In the genomic region with DNA sequence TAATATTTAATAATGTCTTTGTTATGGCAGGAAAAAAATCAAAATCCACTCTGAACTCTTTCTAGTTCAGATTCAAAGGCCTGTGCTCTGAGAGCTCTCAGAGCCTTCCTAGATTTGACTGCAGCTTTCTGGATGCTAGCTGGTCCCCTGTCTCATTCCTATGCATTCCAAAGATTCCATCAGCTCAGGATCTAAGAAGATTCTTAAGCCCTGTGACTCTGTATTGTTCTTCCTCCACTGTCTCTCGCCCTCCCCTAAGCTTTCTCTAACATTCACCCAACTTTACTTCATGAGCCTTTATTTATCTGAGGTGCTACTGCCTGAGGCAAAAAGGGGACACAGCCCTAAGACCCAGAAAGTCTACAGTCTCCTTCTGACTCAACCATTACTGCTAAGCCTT, we compare ENCODE assay signal across 24 mouse cellular contexts. TPM values are rescaled to one million over a fixed set of nuclear protein-coding genes. Genes with fewer than 3 reads are reported as not detected.
DNase-seq lines count a peak whose midpoint lies in the region; ATAC-seq and TF ChIP-seq lines count a peak whose summit lies in the region.
"Had no signal": no experiment of that assay in that cellular context is flagged by ENCODE, and none has a peak within 500 bp of the region (broad histone marks: within the 10 kb centered on the region; RNA-seq: fewer than 3 reads in every experiment).

No protein-coding gene starts in this region.

- H3K4me2 ChIP-seq in embryonic facial prominence, embryonic 15.5 days (replicated peaks) = no peak overlapping the region
- no peak overlapping the region for H3K4me2 ChIP-seq in midbrain, embryonic 14.5 days (ENCODE audit: low read length)
- H3K4me2 ChIP-seq: embryonic facial prominence, embryonic 13.5 days; forebrain, embryonic 13.5 days; forebrain, embryonic 15.5 days had no signal

- no peaks in the 10 kb centered on the region for H3K36me3 ChIP-seq in embryonic facial prominence, embryonic 15.5 days
- H3K36me3 ChIP-seq in embryonic facial prominence, embryonic 10.5 days (replicated peaks) = no peaks in the 10 kb centered on the region
- H3K36me3 ChIP-seq in heart, adult 2 months (ENCODE audit: control insufficient read depth, insufficient read depth, low read length) = no peaks in the 10 kb centered on the region
- H3K36me3 ChIP-seq in midbrain, embryonic 10.5 days = no peaks in the 10 kb centered on the region
- H3K36me3 ChIP-seq in midbrain, embryonic 14.5 days (ENCODE audit: control insufficient read depth, insufficient read depth, low read length) = no peaks in the 10 kb centered on the region
- H3K36me3 ChIP-seq: embryonic facial prominence, embryonic 13.5 days; forebrain, embryonic 15.5 days; G1E had no signal

- DNase-seq in embryonic facial prominence, embryonic 10.5 days (ENCODE audit: low spot score) = no peak
- DNase-seq in heart, adult 2 months = no peak
- no peak for DNase-seq in heart, adult 9 months (ENCODE audit: low spot score in 2 of 2)
- DNase-seq in midbrain, embryonic 10.5 days (ENCODE audit: low spot score) = no peak
- no peak for DNase-seq in midbrain, embryonic 14.5 days
- no peak for DNase-seq in spleen, postnatal 36 days (ENCODE audit: low spot score in 2 of 2)
- DNase-seq: adrenal gland, adult 8-10 months; adrenal gland, postnatal 14 days; adrenal gland, postnatal 36 days; B cell, adult 2 months; cerebellum, adult 11-12 months; cerebellum, adult 2 months; cerebellum, adult 9-10 months had no signal

- 39% methylated on average over 1 of the region's 1 CpGs for WGBS in embryonic facial prominence, embryonic 15.5 days
- WGBS in embryonic facial prominence, embryonic 10.5 days = 11% methylated on average over 1 of the region's 1 CpGs
- WGBS in heart, adult 2 months = 82% methylated on average over 1 of the region's 1 CpGs
- 9% methylated on average over 1 of the region's 1 CpGs for WGBS in midbrain, embryonic 10.5 days
- WGBS in midbrain, embryonic 14.5 days = 0% methylated on average over 1 of the region's 1 CpGs

- no peaks in the 10 kb centered on the region for H3K79me2 ChIP-seq in heart, adult 2 months (replicated peaks; ENCODE audit: control insufficient read depth, insufficient read depth, low read length)

- 0 out of 2 replicates have a peak overlapping the region, but pooled peaks have one; percentile 2 for H3K27ac ChIP-seq in embryonic facial prominence, embryonic 15.5 days (replicated peaks)
- H3K27ac ChIP-seq in embryonic facial prominence, embryonic 10.5 days (replicated peaks) = no peak overlapping the region
- H3K27ac ChIP-seq in heart, adult 2 months = peak overlapping the region; percentile 26
- H3K27ac ChIP-seq in midbrain, embryonic 10.5 days (replicated peaks) = peak overlapping the region; percentile 63; the same call in 1 of the 2 replicates
- H3K27ac ChIP-seq in midbrain, embryonic 14.5 days (replicated peaks; ENCODE audit: low read depth, low read length) = no peak overlapping the region
- H3K27ac ChIP-seq in embryonic fibroblast, embryonic 13.5 days (ENCODE audit: insufficient read depth, low read length) = peak overlapping the region; percentile 90
- H3K27ac ChIP-seq: embryonic facial prominence, embryonic 13.5 days; forebrain, embryonic 13.5 days; forebrain, embryonic 15.5 days had no signal

- no peaks in the 10 kb centered on the region for H3K4me1 ChIP-seq in embryonic facial prominence, embryonic 15.5 days
- H3K4me1 ChIP-seq in embryonic facial prominence, embryonic 10.5 days = no peaks in the 10 kb centered on the region
- peaks cover 4% of the 10 kb centered on the region for H3K4me1 ChIP-seq in heart, adult 2 months (ENCODE audit: control insufficient read depth, insufficient read depth, low read length)
- H3K4me1 ChIP-seq in midbrain, embryonic 10.5 days = peaks cover 15% of the 10 kb centered on the region
- H3K4me1 ChIP-seq in midbrain, embryonic 14.5 days (ENCODE audit: control insufficient read depth, insufficient read depth, low read length) = no peaks in the 10 kb centered on the region
- H3K4me1 ChIP-seq in embryonic fibroblast, embryonic 13.5 days (ENCODE audit: control insufficient read depth, insufficient read depth, low read length) = peaks cover 7% of the 10 kb centered on the region
- H3K4me1 ChIP-seq: embryonic facial prominence, embryonic 13.5 days; forebrain, embryonic 13.5 days had no signal

- TF ChIP-seq CTCF in heart, adult 2 months (IDR thresholded peaks at IDR 0.05) = no peak
- TF ChIP-seq CTCF in embryonic fibroblast, embryonic 13.5 days (IDR thresholded peaks at IDR 0.05; ENCODE audit: borderline replicate concordance, insufficient read depth, low read length) = no peak

- no peaks in the 10 kb centered on the region for H3K27me3 ChIP-seq in embryonic facial prominence, embryonic 15.5 days
- no peaks in the 10 kb centered on the region for H3K27me3 ChIP-seq in embryonic facial prominence, embryonic 10.5 days (replicated peaks; ENCODE audit: low read depth, poor library complexity, severe bottlenecking)
- H3K27me3 ChIP-seq in heart, adult 2 months (ENCODE audit: control insufficient read depth, insufficient read depth, low read length) = no peaks in the 10 kb centered on the region
- H3K27me3 ChIP-seq in midbrain, embryonic 10.5 days (ENCODE audit: low read depth, poor library complexity, severe bottlenecking) = no peaks in the 10 kb centered on the region
- H3K27me3 ChIP-seq in midbrain, embryonic 14.5 days (ENCODE audit: control insufficient read depth, insufficient read depth, low read length) = no peaks in the 10 kb centered on the region
- H3K27me3 ChIP-seq: CH12.LX; embryonic facial prominence, embryonic 13.5 days; forebrain, embryonic 13.5 days; forebrain, embryonic 15.5 days had no signal

- no peak for ATAC-seq in embryonic facial prominence, embryonic 15.5 days (ENCODE audit: insufficient number of reproducible peaks, low FRiP score, low TSS enrichment, low read depth)
- no peak for ATAC-seq in midbrain, embryonic 14.5 days (ENCODE audit: low FRiP score, low TSS enrichment)
- ATAC-seq: activated CD4-positive, CD25-positive, alpha-beta regulatory T cell, adult 4 months; CD4-positive, CD25-positive, alpha-beta regulatory T cell, adult 4 months; forebrain, embryonic 13.5 days had no signal

- no peak for TF ChIP-seq EP300 in heart, adult 2 months (IDR thresholded peaks at IDR 0.05; ENCODE audit: insufficient read depth, low read depth, low read length)

- H3K9me3 ChIP-seq in embryonic facial prominence, embryonic 15.5 days (replicated peaks) = no peaks in the 10 kb centered on the region
- no peaks in the 10 kb centered on the region for H3K9me3 ChIP-seq in embryonic facial prominence, embryonic 10.5 days
- no peaks in the 10 kb centered on the region for H3K9me3 ChIP-seq in midbrain, embryonic 10.5 days (replicated peaks)
- no peaks in the 10 kb centered on the region for H3K9me3 ChIP-seq in midbrain, embryonic 14.5 days (ENCODE audit: control insufficient read depth, low read length)
- H3K9me3 ChIP-seq: embryonic facial prominence, embryonic 13.5 days; forebrain, embryonic 13.5 days; forebrain, embryonic 15.5 days had no signal

- H3K9ac ChIP-seq in embryonic facial prominence, embryonic 15.5 days = no peak overlapping the region
- no peak overlapping the region for H3K9ac ChIP-seq in heart, adult 2 months (ENCODE audit: low read depth, low read length)
- no peak overlapping the region for H3K9ac ChIP-seq in midbrain, embryonic 14.5 days (replicated peaks; ENCODE audit: low read length)
- H3K9ac ChIP-seq: embryonic facial prominence, embryonic 13.5 days; forebrain, embryonic 13.5 days; forebrain, embryonic 15.5 days; forebrain, postnatal 0 days had no signal

- TF ChIP-seq POLR2A in heart, adult 2 months (IDR thresholded peaks at IDR 0.05; ENCODE audit: insufficient read depth, low read depth, low read length) = no peak
- no peak for TF ChIP-seq POLR2A in embryonic fibroblast, embryonic 13.5 days (IDR thresholded peaks at IDR 0.05; ENCODE audit: low read depth, low read length)

- intact Hi-C loops in heart, adult 2 months (cut with DNase I) = no loop called here

- H3K4me3 ChIP-seq in embryonic facial prominence, embryonic 15.5 days (replicated peaks) = no peak overlapping the region
- no peak overlapping the region for H3K4me3 ChIP-seq in embryonic facial prominence, embryonic 10.5 days
- H3K4me3 ChIP-seq in heart, adult 2 months = no peak overlapping the region
- no peak overlapping the region for H3K4me3 ChIP-seq in midbrain, embryonic 10.5 days
- no peak overlapping the region for H3K4me3 ChIP-seq in midbrain, embryonic 14.5 days (replicated peaks; ENCODE audit: low read depth, low read length)
- H3K4me3 ChIP-seq in embryonic fibroblast, embryonic 13.5 days (ENCODE audit: insufficient read depth, low read length) = no peak overlapping the region
- H3K4me3 ChIP-seq: embryonic facial prominence, embryonic 13.5 days; erythroblast, embryonic 14.5 days; forebrain, embryonic 13.5 days; forebrain, embryonic 15.5 days had no signal

RNA-seq across cellular contexts. Expression of gene Trib2, which starts 51.5 kb away (rescaled TPM):
- polyA plus RNA-seq in embryonic facial prominence, embryonic 15.5 days (2015; fragmentation: Nextera tagmentation; extraction: Ambion mirVana) = 50.4 and 50.6 TPM in 2 replicates
- 33.8 and 43.4 TPM in 2 replicates for polyA plus RNA-seq in embryonic facial prominence, embryonic 10.5 days (2016; fragmentation: Nextera tagmentation; extraction: Ambion mirVana)
- 10 to 100 TPM; 20.4 to 32.7 TPM for total RNA-seq in heart, adult 2 months (2021)
- 15.4 and 22.7 TPM in 2 replicates for polyA plus RNA-seq in heart, adult 2 months (2012; rRNA removed)
- polyA plus RNA-seq in midbrain, embryonic 10.5 days (2016; fragmentation: Nextera tagmentation; extraction: Ambion mirVana) = 46.5 and 59.2 TPM in 2 replicates
- polyA plus RNA-seq in midbrain, embryonic 14.5 days (2014; fragmentation: Nextera tagmentation; extraction: Ambion mirVana) = 130 and 167 TPM in 2 replicates
- polyA plus RNA-seq in embryonic fibroblast, embryonic 13.5 days (2011; ENCODE audit: insufficient read length, low read depth, missing spikeins) = 30.2 and 34.0 TPM in 2 replicates
- polyA plus RNA-seq: erythroblast, embryonic 14.5 days; G1E had no signal

Comparison
In these comparisons a context has a peak if more than half of its experiments do, and no peak if none do; other contexts are left out.
1. H3K27ac ChIP-seq: peak in embryonic facial prominence, embryonic 15.5 days (single experiment), heart, adult 2 months (single experiment), midbrain, embryonic 10.5 days (single experiment) and embryonic fibroblast, embryonic 13.5 days (single experiment); none in embryonic facial prominence, embryonic 10.5 days (single experiment) and midbrain, embryonic 14.5 days (single experiment).